ENCODE assay signal across 17 mouse cellular contexts in genomic region chr5:134604376-134604775, GRCm38 (mm10). TPM values are rescaled to one million over a fixed set of nuclear protein-coding genes. Genes with fewer than 3 reads are reported as not detected.
DNase-seq lines count a peak whose midpoint lies in the region.
"Had no signal": no experiment of that assay in that cellular context is flagged by ENCODE, and none has a peak within 500 bp of the region (broad histone marks: within the 10 kb centered on the region; RNA-seq: fewer than 3 reads in every experiment).

No protein-coding gene starts in this region.

- peak; percentile 21 for DNase-seq in kidney, postnatal 10 days
- no peak for DNase-seq in kidney, adult 8-10 months
- peak; percentile 62 for DNase-seq in lung, postnatal 10 days
- DNase-seq in lung, adult 18-20 months: no peak
- DNase-seq in natural killer cell, adult 2 months (ENCODE audit: low spot score in 2 of 2): peak; percentile 46 to 52
- no peak for DNase-seq in adrenal gland, adult 2 months
- DNase-seq: adrenal gland, adult 8-10 months; adrenal gland, postnatal 14 days; adrenal gland, postnatal 36 days; cerebellum, adult 11-12 months; cerebellum, adult 2 months; cerebellum, adult 9-10 months; cerebellum, postnatal 10 days; cerebellum, postnatal 25 days had no signal

RNA-seq across cellular contexts. Expression of gene Lat2, which starts 10.4 kb away (rescaled TPM):
- total RNA-seq in adrenal gland, adult 2 months (2021): 1 to 10 TPM; 2.8 to 6.3 TPM
- polyA plus RNA-seq in adrenal gland, adult 2 months (2012; rRNA removed): 1.9 and 2.7 TPM in 2 replicates

RNA-seq across cellular contexts. Expression of gene Rfc2, which starts 23.2 kb away (rescaled TPM):
- 10 to 100 TPM; 40.0 to 48.4 TPM for total RNA-seq in adrenal gland, adult 2 months (2021)
- 25.2 and 29.5 TPM in 2 replicates for polyA plus RNA-seq in adrenal gland, adult 2 months (2012; rRNA removed)

RNA-seq across cellular contexts. Expression of gene Eif4h, which starts 34.9 kb away (rescaled TPM):
- 100 to 1,000 TPM; 243 to 252 TPM for total RNA-seq in adrenal gland, adult 2 months (2021)
- polyA plus RNA-seq in adrenal gland, adult 2 months (2012; rRNA removed): 186 and 212 TPM in 2 replicates

RNA-seq across cellular contexts. Expression of gene Syna, which starts 44.4 kb away (rescaled TPM):
- total RNA-seq in adrenal gland, adult 2 months (2021): not detected
- polyA plus RNA-seq in adrenal gland, adult 2 months (2012; rRNA removed): 0.04 TPM in 1 of 2 replicates, not detected in the other
- total RNA-seq: adrenal gland, adult 8-10 months; adrenal gland, postnatal 14 days; adrenal gland, postnatal 36 days; MEL had no signal
- polyA plus RNA-seq: embryonic facial prominence, embryonic 10.5 days; forebrain, embryonic 11.5 days had no signal

RNA-seq across cellular contexts. Expression of gene Clip2, which starts 52.1 kb away (rescaled TPM):
- total RNA-seq in adrenal gland, adult 2 months (2021): 10 to 100 TPM; 13.3 to 21.5 TPM
- polyA plus RNA-seq in adrenal gland, adult 2 months (2012; rRNA removed): 15.1 and 16.8 TPM in 2 replicates

Comparison
In these comparisons a context has a peak if more than half of its experiments do, and no peak if none do; other contexts are left out.
1. DNase-seq: peak in kidney, postnatal 10 days (single experiment), lung, postnatal 10 days (single experiment) and natural killer cell, adult 2 months (2 of 2); none in kidney, adult 8-10 months (0 of 2), lung, adult 18-20 months (0 of 2) and adrenal gland, adult 2 months (single experiment).